Mouse (Mus musculus) embryonic facial prominence, embryonic 14.5 days (tissue): Measurements from ENCODE around the gene Yeats4. TPM values are rescaled to one million over a fixed set of nuclear protein-coding genes. Genes with fewer than 3 reads are reported as not detected.

Source experiments
- ATAC-seq: fragments of 200-750 bp; cut with Nextera tagmentation; 2 replicates; pipeline ENCODE4 v1.8.0; 2017; ENCODE audit warnings: low read depth, moderate number of reproducible peaks, moderate TSS enrichment
- DNase-seq: peaks from one replicate; pipeline ENCODE4 v3.0.0-alpha.2; 2015; ENCODE audit warnings: low spot score
- H3K27ac ChIP-seq: fragments of 300-500 bp; sonication (generic); replicated peaks from 2 replicates; pipeline ENCODE4 v1.5.1; 2014; ENCODE audit warnings: low read depth, mild to moderate bottlenecking, low read length, moderate library complexity
- H3K27me3 ChIP-seq: fragments of 300-500 bp; sonication (generic); replicated peaks from 2 replicates; pipeline ENCODE4 v1.6.1; 2014; ENCODE audit warnings: low read length; ENCODE audit not compliant: control insufficient read depth, insufficient read depth
- H3K36me3 ChIP-seq: fragments of 300-500 bp; sonication (generic); 2 replicates; pipeline ENCODE4 v1.6.1; 2014; ENCODE audit warnings: low read length, mixed read lengths; ENCODE audit not compliant: control insufficient read depth, insufficient read depth
- H3K4me1 ChIP-seq: fragments of 300-500 bp; sonication (generic); 2 replicates; pipeline ENCODE4 v1.6.1; 2014; ENCODE audit warnings: antibody characterized with exemption, low read length; ENCODE audit not compliant: control insufficient read depth, insufficient read depth
- H3K4me2 ChIP-seq: fragments of 300-500 bp; sonication (generic); 2 replicates; pipeline ENCODE4 v1.6.1; 2014; ENCODE audit warnings: low read depth, mild to moderate bottlenecking, low read length, moderate library complexity, mixed read lengths
- H3K4me3 ChIP-seq: fragments of 300-500 bp; sonication (generic); 2 replicates; pipeline ENCODE4 v1.5.1; 2014; ENCODE audit warnings: low read depth, mild to moderate bottlenecking, low read length
- H3K9ac ChIP-seq: fragments of 300-500 bp; sonication (generic); 2 replicates; pipeline ENCODE4 v1.6.1; 2014; ENCODE audit warnings: low read depth, mild to moderate bottlenecking, low read length, moderate library complexity, mixed read lengths
- H3K9me3 ChIP-seq: fragments of 300-500 bp; sonication (generic); 2 replicates; pipeline ENCODE4 v1.6.1; 2016; ENCODE audit warnings: low read length; ENCODE audit not compliant: control insufficient read depth
- WGBS: fragments of 180-500 bp; shearing (Covaris S2); extraction: QIAGEN DNeasy Blood & Tissue Kit; methylation state at CpG from one replicate; pipeline ENCODE4 v1.1.7; 2014; 5-methylcytosine and 5-hydroxymethylcytosine counted together
- polyA plus RNA-seq: library from polyadenylated mRNA; unstranded; fragments of >200 nt; fragmentation: Nextera tagmentation; extraction: Ambion mirVana; gene quantifications from 2 replicates; pipeline ENCODE4 v1.2.1, GENCODE M21; 2014

The Yeats4 gene
- polyA plus RNA-seq, 1 experiment from 2014 or later, result 57.9 TPM

DNA sequence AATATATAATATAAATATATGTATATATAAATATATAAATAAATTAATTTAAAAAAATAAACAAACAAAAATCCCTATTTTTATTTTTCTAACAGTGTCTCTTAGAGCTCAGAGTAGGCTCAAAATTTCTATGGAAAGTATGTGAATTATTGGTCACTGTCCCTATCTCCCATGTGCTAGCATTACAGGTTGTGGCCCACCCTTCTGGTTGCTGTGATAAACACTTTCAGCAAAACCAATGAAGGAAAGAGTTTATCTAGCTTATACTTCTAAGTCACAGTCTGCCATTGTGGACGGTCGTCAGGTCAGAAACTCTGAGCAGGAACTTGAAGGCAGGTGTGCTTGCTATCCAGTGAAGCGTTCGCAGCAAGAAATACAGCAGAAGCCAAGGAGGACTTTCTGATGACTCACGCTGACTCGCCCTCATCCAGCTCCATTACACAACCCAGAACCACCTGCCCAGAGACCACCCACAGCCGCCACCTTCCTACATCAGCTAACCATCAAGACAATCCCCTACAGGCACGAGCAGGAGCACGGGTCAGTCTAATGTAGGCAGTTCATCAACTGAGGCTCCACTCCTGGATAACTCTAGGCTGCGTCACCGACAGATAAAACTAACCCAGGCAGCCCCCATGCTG is 57.4 kb downstream of the Yeats4 start:
- no peak overlapping the region for H3K4me3 ChIP-seq
- no peaks in the 10 kb centered on the region for H3K27me3 ChIP-seq
- H3K9me3 ChIP-seq, result no peaks in the 10 kb centered on the region
- H3K36me3 ChIP-seq, result no peaks in the 10 kb centered on the region
- no peak overlapping the region for H3K9ac ChIP-seq
- H3K4me1 ChIP-seq, result no peaks in the 10 kb centered on the region; the same call in 1 of the 2 replicates
- no peak overlapping the region for H3K4me2 ChIP-seq
- no peak for DNase-seq
- H3K27ac ChIP-seq, result no peak overlapping the region
- 83% methylated on average over 11 of the region's 11 CpGs for WGBS
- no peak for ATAC-seq

Other genes starting within 250 kb of the Yeats4 start
- gene Best3, start 238.2 kb downstream of the Yeats4 start, polyA plus RNA-seq, result 2.3 and 4.6 TPM in 2 replicates
- not detected in 2 replicates for gene Lrrc10, start 179.2 kb downstream of the Yeats4 start, polyA plus RNA-seq
- 266 and 276 TPM in 2 replicates for gene Cct2, start 160.7 kb downstream of the Yeats4 start, polyA plus RNA-seq
- gene Frs2, start 76.0 kb downstream of the Yeats4 start, polyA plus RNA-seq, result 22.6 and 27.6 TPM in 2 replicates
- not detected in 2 replicates for gene 9530003J23Rik, start 14.2 kb upstream of the Yeats4 start, polyA plus RNA-seq
- 105 and 146 TPM in 2 replicates for gene Lyz2, start 57.8 kb upstream of the Yeats4 start, polyA plus RNA-seq
- gene Lyz1, start 68.4 kb upstream of the Yeats4 start, polyA plus RNA-seq, result 0.18 TPM in 1 of 2 replicates, not detected in the other
- gene Cpsf6, start 155.5 kb upstream of the Yeats4 start, polyA plus RNA-seq, result 125 and 146 TPM in 2 replicates